Mouse (Mus musculus): ENCODE results near the gene Gm10273. TPM values are rescaled to one million over a fixed set of nuclear protein-coding genes. Genes with fewer than 3 reads are reported as not detected.

The Gm10273 gene
- polyA plus RNA-seq, 1 experiment from 2014 or later = 2.4 TPM

DNA sequence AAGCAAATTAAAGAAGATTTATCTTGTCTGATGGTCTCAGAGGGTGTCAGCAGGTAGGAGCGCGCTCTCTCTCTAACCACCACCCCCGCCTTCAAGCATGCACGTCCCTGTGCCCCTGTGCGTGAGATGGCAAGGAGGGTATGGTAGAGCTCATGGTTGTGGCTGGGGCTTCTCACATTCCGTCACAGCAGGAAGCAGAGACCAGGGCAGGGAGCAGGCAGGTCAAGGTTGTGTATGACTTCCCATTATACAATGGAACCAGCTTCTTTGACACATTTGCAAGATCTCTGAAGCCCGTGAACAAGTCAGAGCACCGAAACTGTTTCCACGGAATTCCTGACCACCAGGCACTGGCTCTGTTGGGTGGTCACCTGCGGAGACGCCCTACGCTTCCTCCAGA, 14.8 kb downstream of the Gm10273 start:
- no peak overlapping the region for H3K9ac ChIP-seq
- H3K4me1 ChIP-seq = no peaks in the 10 kb centered on the region
- WGBS = 83% methylated on average over 12 of the region's 12 CpGs

DNA sequence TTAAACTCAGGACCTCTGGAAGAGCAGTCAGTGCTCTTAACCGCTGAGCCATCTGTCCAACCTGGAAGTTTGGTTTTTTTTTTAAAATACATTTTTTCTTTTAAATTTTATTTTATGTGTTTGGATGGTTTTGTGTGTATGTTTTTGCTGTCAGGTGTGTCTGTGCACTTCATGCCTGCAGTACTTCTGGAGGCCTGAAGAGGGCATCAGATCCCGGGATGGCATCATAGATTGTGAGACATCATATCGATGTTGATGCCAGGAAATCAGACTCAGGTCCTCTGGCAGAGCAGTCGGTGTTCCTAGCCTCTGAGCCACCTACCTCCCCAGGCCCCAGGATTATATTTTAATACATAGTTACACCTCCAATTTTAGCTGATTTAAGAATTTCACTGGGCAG, 18.3 kb downstream of the Gm10273 start:
- no peak overlapping the region for H3K9ac ChIP-seq
- no peak for ATAC-seq (ENCODE audit: low FRiP score)
- no peaks in the 10 kb centered on the region for H3K27me3 ChIP-seq
- no peaks in the 10 kb centered on the region for H3K36me3 ChIP-seq (replicated peaks)
- H3K4me3 ChIP-seq (replicated peaks) = no peak overlapping the region
- H3K9me3 ChIP-seq = no peaks in the 10 kb centered on the region
- no peaks in the 10 kb centered on the region for H3K4me1 ChIP-seq
- 89% methylated on average over 4 of the region's 4 CpGs for WGBS
- H3K4me2 ChIP-seq = no peak overlapping the region
- no peak overlapping the region for H3K27ac ChIP-seq

More for the DNA sequence above, 14.8 kb downstream of the Gm10273 start:
- H3K9me3 ChIP-seq = no peaks in the 10 kb centered on the region
- no peak overlapping the region for H3K4me2 ChIP-seq
- H3K27ac ChIP-seq = no peak overlapping the region
- ATAC-seq (ENCODE audit: low FRiP score) = no peak
- no peak overlapping the region for H3K4me3 ChIP-seq (replicated peaks)
- H3K36me3 ChIP-seq (replicated peaks) = no peaks in the 10 kb centered on the region
- no peaks in the 10 kb centered on the region for H3K27me3 ChIP-seq

DNA sequence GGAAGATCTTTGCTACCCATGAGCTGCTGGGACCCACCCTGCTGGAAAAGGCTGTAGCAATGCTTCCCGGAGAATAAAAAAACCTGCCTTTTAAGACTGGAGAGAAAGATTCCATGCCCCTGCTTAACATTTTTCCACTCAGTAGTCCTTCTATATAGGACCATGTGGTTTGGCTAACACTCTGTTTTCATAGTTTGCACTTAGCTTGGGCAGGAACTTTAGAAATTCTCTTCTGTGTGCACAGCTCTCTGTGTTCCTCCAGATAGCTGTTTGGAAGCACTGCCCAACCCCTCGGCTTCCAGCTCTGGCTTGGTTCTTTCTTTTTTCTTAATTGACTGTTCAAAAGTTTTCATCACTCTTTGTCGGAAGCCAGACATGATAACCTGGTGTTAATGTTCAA, 21.2 kb downstream of the Gm10273 start:
- no peaks in the 10 kb centered on the region for H3K27me3 ChIP-seq
- 83% methylated on average over 3 of the region's 3 CpGs for WGBS
- H3K9ac ChIP-seq = no peak overlapping the region
- no peaks in the 10 kb centered on the region for H3K36me3 ChIP-seq (replicated peaks)
- H3K4me2 ChIP-seq = no peak overlapping the region
- H3K4me1 ChIP-seq = no peaks in the 10 kb centered on the region
- no peak overlapping the region for H3K27ac ChIP-seq
- H3K9me3 ChIP-seq = no peaks in the 10 kb centered on the region
- H3K4me3 ChIP-seq (replicated peaks) = no peak overlapping the region
- ATAC-seq (ENCODE audit: low FRiP score) = no peak

DNA sequence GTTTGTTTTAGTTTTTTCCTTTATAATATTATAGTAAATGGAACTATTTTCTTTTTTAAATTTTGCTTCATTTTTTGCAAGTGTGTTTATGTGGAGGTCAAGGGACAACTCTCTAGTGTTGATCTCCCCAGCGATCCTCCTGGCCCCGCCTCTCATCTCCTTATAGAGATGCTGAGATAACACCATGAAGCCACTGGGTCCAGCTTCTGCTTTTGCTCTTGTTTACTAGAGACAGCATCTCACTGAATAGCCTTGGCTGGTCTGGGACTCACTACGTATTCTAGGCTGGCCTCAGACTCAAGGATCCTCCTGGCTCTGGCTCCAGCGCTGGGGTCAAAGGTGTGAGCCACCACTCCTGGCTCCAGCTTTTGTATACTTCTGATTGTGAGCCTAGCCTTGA, 24.1 kb downstream of the Gm10273 start:
- no peaks in the 10 kb centered on the region for H3K36me3 ChIP-seq (replicated peaks)
- no peak for ATAC-seq (ENCODE audit: low FRiP score)

DNA sequence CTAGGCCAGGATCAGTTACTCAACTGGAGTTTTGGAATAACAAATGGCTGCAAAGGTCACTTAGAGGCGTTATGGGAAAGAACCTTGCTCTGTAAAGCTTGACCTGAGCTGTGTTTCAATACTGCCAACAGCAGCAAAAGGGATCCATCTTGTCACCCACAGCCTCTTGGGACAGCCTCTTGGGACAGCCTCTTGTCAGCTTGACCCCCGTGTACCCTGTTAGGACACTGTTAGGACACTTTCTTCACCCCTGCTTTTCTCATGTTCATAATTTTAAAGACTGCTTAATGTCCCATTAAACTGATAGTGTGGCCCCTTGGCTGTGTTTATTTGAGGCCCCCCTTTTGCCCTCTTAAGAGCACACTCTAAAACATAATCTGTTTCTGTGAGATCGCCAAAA, 29.0 kb downstream of the Gm10273 start:
- no peak for ATAC-seq (ENCODE audit: low FRiP score)
- H3K36me3 ChIP-seq (replicated peaks) = no peaks in the 10 kb centered on the region
- H3K9ac ChIP-seq = no peak overlapping the region
- no peaks in the 10 kb centered on the region for H3K4me1 ChIP-seq
- no peaks in the 10 kb centered on the region for H3K27me3 ChIP-seq
- no peak overlapping the region for H3K4me2 ChIP-seq
- no peak overlapping the region for H3K27ac ChIP-seq
- H3K9me3 ChIP-seq = no peaks in the 10 kb centered on the region
- no peak overlapping the region for H3K4me3 ChIP-seq (replicated peaks)
- WGBS = 92% methylated on average over 3 of the region's 3 CpGs

More for the DNA sequence above, 24.1 kb downstream of the Gm10273 start:
- Histone ChIP-seq H3K27me3 (no peaks in the 10 kb centered on the region), H3K4me2 (no peak overlapping the region), H3K4me1 (no peaks in the 10 kb centered on the region), H3K4me3 (replicated peaks) (no peak overlapping the region), H3K9ac (no peak overlapping the region), H3K27ac (no peak overlapping the region), H3K9me3 (no peaks in the 10 kb centered on the region)
- WGBS = 91% methylated on average over 4 of the region's 4 CpGs

DNA sequence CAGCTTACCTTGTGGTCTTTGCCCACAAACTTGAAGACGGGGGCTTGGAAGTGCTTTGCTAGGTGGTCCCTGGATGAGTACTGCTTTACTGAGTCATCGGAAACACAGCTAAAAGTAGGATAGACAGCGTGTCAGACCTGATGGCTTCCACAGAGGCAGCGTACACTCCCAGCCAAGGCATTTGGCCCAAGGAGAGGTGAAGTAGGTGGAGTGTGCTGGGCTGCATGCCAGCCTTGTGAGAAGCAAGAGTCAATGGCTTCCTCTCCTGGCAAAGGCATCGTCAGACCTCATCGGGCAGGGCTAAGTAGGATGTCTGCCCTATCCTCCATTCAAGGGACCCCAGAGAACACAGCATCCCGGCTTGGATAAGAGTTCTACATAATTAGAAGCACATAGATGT, 29.9 kb downstream of the Gm10273 start:
- Histone ChIP-seq H3K27me3 (no peaks in the 10 kb centered on the region), H3K27ac (no peak overlapping the region), H3K9me3 (no peaks in the 10 kb centered on the region), H3K9ac (no peak overlapping the region), H3K4me3 (replicated peaks) (no peak overlapping the region), H3K4me1 (no peaks in the 10 kb centered on the region), H3K36me3 (replicated peaks) (no peaks in the 10 kb centered on the region), H3K4me2 (no peak overlapping the region)
- WGBS = 90% methylated on average over 7 of the region's 7 CpGs
- no peak for ATAC-seq (ENCODE audit: low FRiP score)

DNA sequence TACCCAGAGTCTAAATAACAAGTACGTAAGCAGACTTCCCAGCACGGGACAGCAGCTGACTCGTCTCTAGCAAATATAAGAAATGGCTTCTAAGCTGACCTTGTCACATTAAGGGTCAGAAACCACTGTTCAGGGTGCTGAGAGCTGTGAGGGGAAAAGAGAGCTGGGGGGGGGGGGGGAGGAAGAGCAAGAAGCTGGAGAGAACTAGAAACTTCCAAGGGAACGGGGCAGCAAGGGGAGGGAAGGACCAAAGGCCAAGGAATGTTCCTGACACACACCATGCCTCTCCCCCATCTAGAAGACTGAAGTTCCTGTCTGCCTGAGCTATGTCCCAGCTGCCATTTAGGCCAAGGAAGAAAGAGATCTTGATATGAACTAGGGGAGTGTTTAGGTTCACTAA, 30.9 kb downstream of the Gm10273 start:
- Histone ChIP-seq H3K4me3 (replicated peaks) (no peak overlapping the region), H3K27ac (no peak overlapping the region), H3K9me3 (no peaks in the 10 kb centered on the region), H3K36me3 (replicated peaks) (no peaks in the 10 kb centered on the region), H3K9ac (no peak overlapping the region), H3K4me1 (no peaks in the 10 kb centered on the region), H3K27me3 (no peaks in the 10 kb centered on the region), H3K4me2 (no peak overlapping the region)
- WGBS = 88% methylated on average over 4 of the region's 4 CpGs
- ATAC-seq (ENCODE audit: low FRiP score) = no peak

DNA sequence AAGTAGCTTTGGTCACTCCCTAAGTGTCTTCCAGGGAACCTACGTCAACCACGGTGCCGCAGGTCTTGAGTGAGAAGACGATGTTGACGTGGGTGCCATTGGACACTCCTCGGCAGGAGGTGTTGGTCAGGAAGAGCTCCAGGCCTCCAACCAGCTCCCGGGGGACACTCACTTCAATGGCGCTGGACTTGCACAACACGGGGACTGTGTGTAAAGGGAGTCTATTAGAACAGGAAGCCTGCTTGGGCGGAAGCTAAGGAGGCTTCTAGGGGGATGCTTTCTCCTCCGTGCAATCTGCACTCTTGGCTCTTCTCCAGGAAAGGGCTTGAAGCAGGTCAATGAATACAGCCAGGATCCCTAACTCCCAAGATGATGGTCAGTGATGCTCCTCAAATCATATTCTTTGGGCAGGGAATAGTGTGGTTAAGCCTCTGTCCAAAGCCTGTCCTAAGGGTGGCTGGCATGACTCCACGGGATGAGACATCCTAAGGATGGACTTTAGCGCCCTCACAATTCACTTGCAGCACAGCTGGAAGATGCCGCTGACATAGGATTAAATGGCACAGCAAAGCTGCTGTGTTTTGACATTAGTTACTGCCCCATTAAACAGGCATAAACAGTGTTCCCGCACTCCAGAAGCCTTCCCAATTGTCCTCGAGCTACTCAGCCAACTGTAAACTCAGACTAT, 34.2 kb downstream of the Gm10273 start:
- 79% methylated on average over 16 of the region's 16 CpGs for WGBS
- Histone ChIP-seq H3K9me3 (no peaks in the 10 kb centered on the region), H3K27me3 (no peaks in the 10 kb centered on the region)

DNA sequence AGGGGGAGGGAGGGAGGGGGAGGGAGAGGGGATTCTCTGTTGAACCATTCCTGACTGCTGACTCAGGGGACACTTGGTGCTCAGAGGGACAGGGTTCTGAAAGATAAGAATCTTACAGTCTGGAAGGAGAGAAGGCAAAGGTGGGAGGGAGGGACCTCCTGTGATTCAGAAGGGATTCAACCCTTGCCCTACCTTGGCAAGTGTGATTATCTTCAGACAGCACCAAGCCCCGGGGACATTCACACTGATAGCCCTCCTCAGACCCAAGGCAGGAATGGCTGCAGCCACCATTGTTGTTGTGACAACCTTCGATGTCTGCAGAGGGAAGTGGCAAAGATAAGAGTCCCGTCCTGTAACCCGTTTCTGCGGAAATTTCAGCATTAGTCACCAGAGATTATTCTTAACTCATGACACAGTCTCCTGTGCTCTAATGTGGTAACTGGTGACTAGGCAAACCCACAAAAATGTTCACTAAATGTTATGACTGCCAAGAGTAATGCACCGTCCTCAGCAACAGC, 35.3 kb downstream of the Gm10273 start:
- no peaks in the 10 kb centered on the region for H3K36me3 ChIP-seq (replicated peaks)
- no peak overlapping the region for H3K9ac ChIP-seq
- H3K4me3 ChIP-seq (replicated peaks) = no peak overlapping the region
- no peak overlapping the region for H3K4me2 ChIP-seq
- 84% methylated on average over 6 of the region's 6 CpGs for WGBS
- no peak for ATAC-seq (ENCODE audit: low FRiP score)
- no peak overlapping the region for H3K27ac ChIP-seq
- no peaks in the 10 kb centered on the region for H3K9me3 ChIP-seq
- no peaks in the 10 kb centered on the region for H3K4me1 ChIP-seq
- H3K27me3 ChIP-seq = no peaks in the 10 kb centered on the region

More for the DNA sequence above, 34.2 kb downstream of the Gm10273 start:
- Histone ChIP-seq H3K4me1 (no peaks in the 10 kb centered on the region), H3K9ac (no peak overlapping the region), H3K4me3 (replicated peaks) (no peak overlapping the region), H3K4me2 (no peak overlapping the region), H3K36me3 (replicated peaks) (no peaks in the 10 kb centered on the region), H3K27ac (no peak overlapping the region)
- no peak for ATAC-seq (ENCODE audit: low FRiP score)

DNA sequence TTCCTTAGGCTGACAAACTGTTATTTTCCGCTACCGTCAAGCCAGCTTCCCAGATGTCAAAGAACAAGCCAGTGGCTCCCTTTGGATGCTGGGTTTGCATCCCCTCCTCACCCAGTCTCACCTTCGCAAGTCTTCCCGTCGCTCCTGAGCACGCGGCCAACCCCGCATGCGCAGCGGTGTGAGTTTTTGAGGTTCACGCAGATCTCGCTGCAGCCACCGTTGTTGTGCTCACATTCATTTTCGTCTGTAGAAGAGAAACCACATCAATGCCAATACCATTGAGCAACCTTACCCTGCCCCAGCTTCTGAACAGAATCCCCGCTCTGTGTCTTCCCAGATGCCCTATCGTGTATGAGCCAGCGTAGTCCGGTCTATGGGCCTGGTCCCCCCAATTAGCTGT, 40.3 kb downstream of the Gm10273 start:
- WGBS = 97% methylated on average over 18 of the region's 18 CpGs
- H3K4me3 ChIP-seq (replicated peaks) = no peak overlapping the region
- H3K9ac ChIP-seq = no peak overlapping the region
- no peak overlapping the region for H3K27ac ChIP-seq
- H3K4me2 ChIP-seq = no peak overlapping the region
- no peaks in the 10 kb centered on the region for H3K9me3 ChIP-seq
- no peak for ATAC-seq (ENCODE audit: low FRiP score)
- H3K27me3 ChIP-seq = no peaks in the 10 kb centered on the region
- no peaks in the 10 kb centered on the region for H3K4me1 ChIP-seq
- no peaks in the 10 kb centered on the region for H3K36me3 ChIP-seq (replicated peaks)

DNA sequence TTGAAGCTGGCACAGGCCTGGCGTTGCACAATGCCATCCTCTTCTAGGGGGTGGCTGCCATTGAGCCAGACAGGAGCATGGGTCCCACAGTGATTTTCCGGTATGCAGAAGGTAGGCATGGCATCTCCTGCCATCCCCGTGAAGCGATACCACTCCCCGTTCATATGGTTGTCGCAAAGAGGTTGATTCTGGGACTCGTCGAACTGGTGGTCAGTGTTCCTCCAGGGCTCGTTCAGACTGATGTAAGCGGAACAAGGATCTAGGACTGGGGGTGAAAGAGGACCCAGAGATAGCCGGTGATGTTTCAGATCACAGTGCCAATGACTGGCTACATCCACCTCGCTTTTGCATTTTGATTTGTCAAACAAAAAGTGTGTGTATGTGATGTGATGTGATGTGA, 43.2 kb downstream of the Gm10273 start:
- ATAC-seq (ENCODE audit: low FRiP score) = no peak
- no peaks in the 10 kb centered on the region for H3K4me1 ChIP-seq
- WGBS = 93% methylated on average over 12 of the region's 12 CpGs
- no peak overlapping the region for H3K9ac ChIP-seq
- H3K27me3 ChIP-seq = no peaks in the 10 kb centered on the region
- no peaks in the 10 kb centered on the region for H3K36me3 ChIP-seq (replicated peaks)
- H3K27ac ChIP-seq = no peak overlapping the region
- no peaks in the 10 kb centered on the region for H3K9me3 ChIP-seq
- H3K4me2 ChIP-seq = no peak overlapping the region
- no peak overlapping the region for H3K4me3 ChIP-seq (replicated peaks)

DNA sequence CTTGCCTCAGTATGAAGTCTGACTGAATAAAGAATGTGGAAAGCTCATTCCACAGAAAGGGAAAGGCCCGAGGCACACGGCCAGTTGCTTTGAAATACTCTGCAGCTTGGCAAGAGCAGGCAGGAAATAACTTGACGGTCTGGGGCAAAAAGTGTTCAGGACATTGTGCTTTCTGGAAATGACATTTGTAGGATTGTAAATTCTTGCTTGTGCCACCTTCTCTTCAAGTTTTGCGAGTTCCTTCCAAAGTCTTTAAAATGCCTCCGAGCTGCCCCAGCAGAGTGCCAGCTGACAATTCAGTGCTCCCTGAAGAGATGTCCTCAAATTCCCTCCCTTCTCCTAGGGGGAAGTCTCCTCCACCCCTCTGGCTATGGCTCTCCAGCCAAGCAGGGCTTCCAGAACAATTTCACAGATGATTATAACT, 44.1 kb downstream of the Gm10273 start:
- Histone ChIP-seq H3K27me3 (no peaks in the 10 kb centered on the region), H3K9me3 (no peaks in the 10 kb centered on the region), H3K4me1 (0 out of 2 replicates have a peak, but pooled peaks cover 4% of the 10 kb centered on the region), H3K27ac (no peak overlapping the region), H3K36me3 (replicated peaks) (no peaks in the 10 kb centered on the region), H3K4me3 (replicated peaks) (no peak overlapping the region), H3K9ac (no peak overlapping the region), H3K4me2 (no peak overlapping the region)
- WGBS = 72% methylated on average over 5 of the region's 5 CpGs
- no peak for ATAC-seq (ENCODE audit: low FRiP score)

DNA sequence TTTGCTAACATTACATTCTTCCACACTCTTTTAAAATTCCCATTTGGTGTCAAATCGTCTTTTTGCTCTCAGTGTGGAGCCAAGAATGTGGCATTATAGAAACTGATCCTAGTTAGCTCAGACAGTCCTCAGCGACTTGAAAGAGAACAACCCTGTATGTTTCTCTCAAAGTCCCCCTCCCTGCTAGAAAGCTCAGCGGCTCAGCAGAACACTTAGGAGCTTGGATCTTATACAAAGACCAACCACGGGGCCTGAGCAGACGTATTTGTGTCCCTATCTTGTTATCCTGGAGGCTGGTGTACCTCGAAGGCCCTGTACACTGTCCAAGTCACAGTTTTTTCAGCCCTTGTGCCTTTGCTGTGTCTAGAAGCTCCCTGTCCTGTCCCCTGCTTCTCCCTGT, 44.7 kb downstream of the Gm10273 start:
- Histone ChIP-seq H3K4me2 (no peak overlapping the region), H3K36me3 (replicated peaks) (no peaks in the 10 kb centered on the region), H3K9ac (no peak overlapping the region), H3K9me3 (no peaks in the 10 kb centered on the region), H3K4me1 (0 out of 2 replicates have a peak, but pooled peaks cover 5% of the 10 kb centered on the region), H3K27ac (no peak overlapping the region), H3K4me3 (replicated peaks) (no peak overlapping the region), H3K27me3 (no peaks in the 10 kb centered on the region)
- WGBS = 55% methylated on average over 6 of the region's 6 CpGs
- no peak for ATAC-seq (ENCODE audit: low FRiP score)

Measured in forebrain, embryonic 12.5 days (tissue).